Mouse (Mus musculus) midbrain, postnatal 0 days (tissue): Measurements from ENCODE around the gene Syap1. TPM values are rescaled to one million over a fixed set of nuclear protein-coding genes. Genes with fewer than 3 reads are reported as not detected.

Source experiments
- ATAC-seq: fragments of 200-750 bp; cut with Nextera tagmentation; 2 replicates; pipeline ENCODE4 v1.8.0; 2017; ENCODE audit warnings: moderate number of reproducible peaks, mild to moderate bottlenecking, moderate TSS enrichment, moderate library complexity; ENCODE audit not compliant: low FRiP score
- DNase-seq: peaks from one replicate; pipeline ENCODE4 v3.0.0-alpha.2; 2015; ENCODE audit warnings: low spot score
- H3K27ac ChIP-seq: fragments of 300-500 bp; sonication (generic); 2 replicates; pipeline ENCODE4 v1.5.1; 2014; ENCODE audit warnings: low read depth, mild to moderate bottlenecking, low read length, mixed read lengths
- H3K27me3 ChIP-seq: fragments of 300-500 bp; sonication (generic); 2 replicates; pipeline ENCODE4 v1.6.1; 2014; ENCODE audit warnings: low read length, control low read depth, mixed read lengths; ENCODE audit not compliant: insufficient read depth
- H3K36me3 ChIP-seq: fragments of 300-500 bp; sonication (generic); 2 replicates; pipeline ENCODE4 v1.6.1; 2014; ENCODE audit warnings: low read length, control low read depth, mixed read lengths; ENCODE audit not compliant: insufficient read depth
- H3K4me1 ChIP-seq: fragments of 300-500 bp; sonication (generic); 2 replicates; pipeline ENCODE4 v1.6.1; 2014; ENCODE audit warnings: mild to moderate bottlenecking, control low read depth, antibody characterized with exemption, low read length, mixed read lengths; ENCODE audit not compliant: insufficient read depth
- H3K4me2 ChIP-seq: fragments of 300-500 bp; sonication (generic); 2 replicates; pipeline ENCODE4 v1.6.1; 2014; ENCODE audit warnings: low read depth, mild to moderate bottlenecking, low read length, mixed read lengths; ENCODE audit not compliant: poor library complexity, severe bottlenecking
- H3K4me3 ChIP-seq: fragments of 300-500 bp; sonication (generic); 2 replicates; pipeline ENCODE4 v1.5.1; 2014; ENCODE audit warnings: low read depth, mild to moderate bottlenecking, low read length, moderate library complexity
- H3K9ac ChIP-seq: fragments of 300-500 bp; sonication (generic); replicated peaks from 2 replicates; pipeline ENCODE4 v1.6.1; 2014; ENCODE audit warnings: mild to moderate bottlenecking, low read length, moderate library complexity, mixed read lengths; ENCODE audit not compliant: poor library complexity, severe bottlenecking
- H3K9me3 ChIP-seq: fragments of 300-500 bp; sonication (generic); 2 replicates; pipeline ENCODE4 v1.6.1; 2016; ENCODE audit warnings: low read length, control low read depth
- CTCF ChIP-seq: IDR thresholded peaks from 2 replicates; pipeline ENCODE4 v1.5.1; 2016; ENCODE audit warnings: antibody characterized with exemption, mild to moderate bottlenecking
- WGBS: fragments of 180-500 bp; shearing (Covaris S2); extraction: QIAGEN DNeasy Blood & Tissue Kit; methylation state at CpG from one replicate; pipeline ENCODE4 v1.1.7; 2014; 5-methylcytosine and 5-hydroxymethylcytosine counted together
- polyA plus RNA-seq: library from polyadenylated mRNA; unstranded; fragments of >200 nt; fragmentation: Nextera tagmentation; extraction: Ambion mirVana; gene quantifications from 2 replicates; pipeline ENCODE4 v1.2.1, GENCODE M21; 2015
- total RNA-seq: library from RNA; depleted of rRNA; stranded (reverse); fragments of >200 nt; gene quantifications from 2 replicates; pipeline ENCODE4 v1.2.3, GENCODE M21; 2014

The Syap1 gene
- total and polyA plus RNA-seq, 2 experiments from 2014 or later: 36.1 to 44.0 TPM

- Histone ChIP-seq H3K9me3 (no peaks in the 10 kb centered on the region), H3K4me2 (no peak overlapping the region), H3K27me3 (no peaks in the 10 kb centered on the region), H3K27ac (no peak overlapping the region), H3K4me3 (no peak overlapping the region), H3K4me1 (no peaks in the 10 kb centered on the region), H3K36me3 (no peaks in the 10 kb centered on the region; the same call in 1 of the 2 replicates), H3K9ac (no peak overlapping the region)
- ATAC-seq (no peak), DNase-seq (no peak)
- 93% methylated on average over 2 of the region's 2 CpGs for WGBS
- no peak for TF ChIP-seq CTCF
Measured at GRCm38 (mm10) chrX:162873761-162874160, 14.5 kb downstream of the Syap1 start.

GRCm38 (mm10) chrX:162871734-162872517 lies 16.3 kb downstream of the Syap1 start:
- Histone ChIP-seq H3K36me3 (no peaks in the 10 kb centered on the region; the same call in 1 of the 2 replicates), H3K4me2 (no peak overlapping the region), H3K27me3 (no peaks in the 10 kb centered on the region), H3K4me1 (no peaks in the 10 kb centered on the region), H3K9ac (no peak overlapping the region), H3K27ac (no peak overlapping the region), H3K9me3 (no peaks in the 10 kb centered on the region), H3K4me3 (no peak overlapping the region)
- no peak for ATAC-seq
- 44% methylated on average over 4 of the region's 4 CpGs for WGBS
- peak; percentile 77 for TF ChIP-seq CTCF
- peak; percentile 1 for DNase-seq

DNA sequence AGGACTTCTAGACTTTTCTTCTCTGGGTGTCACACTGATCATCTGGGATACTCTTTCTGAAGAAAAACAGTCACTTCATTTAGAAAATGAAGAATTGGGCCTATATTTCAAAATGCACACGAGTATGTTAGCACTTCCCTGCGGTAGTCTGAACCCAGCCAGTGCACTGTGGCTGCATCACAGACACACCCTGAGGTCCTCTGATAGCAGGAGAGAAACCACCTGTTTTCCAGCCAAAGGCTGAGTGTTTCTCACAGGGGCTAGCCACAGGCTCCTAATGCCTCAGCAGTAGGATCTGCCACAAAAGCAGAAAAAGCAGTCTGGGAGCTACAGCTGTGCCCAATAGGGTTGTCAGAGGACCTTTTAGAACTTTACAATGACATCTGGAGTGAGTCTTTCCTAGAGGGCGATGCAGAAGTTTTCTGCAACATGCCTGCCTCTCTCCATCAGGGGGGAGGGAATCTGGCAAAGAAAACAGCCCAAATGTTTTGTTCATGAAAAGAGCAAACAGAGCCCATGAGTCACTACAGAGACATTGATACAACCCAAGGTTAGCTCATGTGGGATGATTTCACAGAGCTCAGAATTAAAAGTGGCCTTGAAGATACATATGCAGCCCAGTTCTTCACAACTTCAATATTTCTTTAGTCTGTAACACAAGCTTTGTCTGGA lies 19.8 kb downstream of the Syap1 start:
- H3K9me3 ChIP-seq: no peaks in the 10 kb centered on the region
- no peaks in the 10 kb centered on the region for H3K4me1 ChIP-seq
- no peaks in the 10 kb centered on the region for H3K27me3 ChIP-seq
- H3K36me3 ChIP-seq: no peaks in the 10 kb centered on the region
- 88% methylated on average over 3 of the region's 3 CpGs for WGBS
- no peak overlapping the region for H3K27ac ChIP-seq
- no peak for DNase-seq
- H3K4me3 ChIP-seq: no peak overlapping the region
- H3K4me2 ChIP-seq: no peak overlapping the region
- TF ChIP-seq CTCF: no peak
- no peak overlapping the region for H3K9ac ChIP-seq
- no peak for ATAC-seq

DNA sequence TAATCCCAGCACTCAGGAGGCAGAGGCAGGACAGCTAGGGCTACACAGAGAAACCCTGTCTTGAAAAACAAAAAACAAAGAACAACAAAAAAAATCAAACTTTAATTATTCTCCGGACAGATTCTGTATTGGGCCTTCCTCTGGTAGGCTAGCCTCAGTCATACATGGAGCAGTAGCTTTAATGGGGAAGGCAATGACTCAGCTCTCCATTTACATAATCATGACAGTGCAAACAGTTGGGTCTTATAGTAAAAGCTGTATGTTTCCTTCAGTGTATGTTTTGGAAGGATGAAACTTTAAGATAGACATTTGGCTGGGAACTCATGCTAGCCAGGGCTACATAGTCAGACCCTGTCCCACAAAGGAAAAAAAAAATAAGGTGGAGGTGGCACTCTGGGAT lies 39.6 kb downstream of the Syap1 start:
- H3K4me1 ChIP-seq: no peaks in the 10 kb centered on the region
- no peak overlapping the region for H3K9ac ChIP-seq
- TF ChIP-seq CTCF: no peak
- no peaks in the 10 kb centered on the region for H3K27me3 ChIP-seq
- WGBS: 88% methylated on average over 1 of the region's 1 CpGs
- H3K9me3 ChIP-seq: no peaks in the 10 kb centered on the region
- no peak for ATAC-seq
- no peak for DNase-seq
- H3K4me2 ChIP-seq: no peak overlapping the region
- H3K4me3 ChIP-seq: no peak overlapping the region
- H3K36me3 ChIP-seq: no peaks in the 10 kb centered on the region
- no peak overlapping the region for H3K27ac ChIP-seq

GRCm38 (mm10) chrX:162845531-162845930 lies 42.7 kb downstream of the Syap1 start:
- ATAC-seq: no peak
- no peaks in the 10 kb centered on the region for H3K9me3 ChIP-seq
- 92% methylated on average over 3 of the region's 3 CpGs for WGBS

DNA sequence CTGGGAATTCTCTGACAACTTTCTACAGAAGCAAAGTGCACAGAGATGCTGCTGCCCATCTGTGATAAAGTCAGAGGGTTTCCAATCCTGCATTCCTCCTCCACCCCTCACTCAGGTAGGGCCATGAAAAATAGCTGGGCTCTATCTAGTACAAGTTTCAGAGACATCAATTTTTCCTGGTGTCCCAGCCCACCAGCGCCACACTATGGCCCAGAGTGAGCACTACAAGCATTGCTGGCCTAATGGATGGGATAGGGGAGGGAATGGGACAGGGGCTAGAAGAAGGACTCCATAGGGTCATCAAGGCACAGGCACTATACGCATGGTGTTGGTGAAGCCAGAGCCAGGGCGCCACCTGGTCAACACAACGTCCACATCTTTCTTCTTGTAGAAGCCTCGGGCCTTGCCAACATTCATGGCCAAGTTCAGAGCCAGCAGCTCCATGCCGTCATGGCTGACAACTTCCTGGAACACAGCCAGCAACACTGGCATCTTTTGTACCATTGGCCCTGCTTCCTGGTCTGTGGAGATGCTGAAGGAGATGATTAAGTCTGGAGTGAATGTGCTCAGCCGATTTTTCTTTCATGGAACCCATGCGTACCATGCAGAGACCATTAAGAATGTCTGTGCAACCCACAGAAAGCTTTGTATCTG lies 43.7 kb downstream of the Syap1 start:
- Histone ChIP-seq H3K9ac (no peak overlapping the region), H3K9me3 (no peaks in the 10 kb centered on the region), H3K4me3 (no peak overlapping the region), H3K27me3 (no peaks in the 10 kb centered on the region), H3K4me1 (no peaks in the 10 kb centered on the region), H3K4me2 (no peak overlapping the region), H3K27ac (no peak overlapping the region), H3K36me3 (no peaks in the 10 kb centered on the region)
- WGBS: 68% methylated on average over 8 of the region's 8 CpGs
- DNase-seq (no peak), ATAC-seq (no peak)
- TF ChIP-seq CTCF: no peak

More at GRCm38 (mm10) chrX:162845531-162845930, 42.7 kb downstream of the Syap1 start:
- H3K4me3 ChIP-seq: no peak overlapping the region
- no peak for TF ChIP-seq CTCF
- H3K27ac ChIP-seq: no peak overlapping the region
- H3K9ac ChIP-seq: no peak overlapping the region
- no peak for DNase-seq
- no peaks in the 10 kb centered on the region for H3K36me3 ChIP-seq
- no peak overlapping the region for H3K4me2 ChIP-seq
- H3K27me3 ChIP-seq: no peaks in the 10 kb centered on the region
- no peaks in the 10 kb centered on the region for H3K4me1 ChIP-seq
